Mouse (Mus musculus): ENCODE results near the gene Gm10715. TPM values are rescaled to one million over a fixed set of nuclear protein-coding genes. Genes with fewer than 3 reads are reported as not detected.
A peak's percentile ranks its signal among the peaks of the same experiment; 100 is the strongest.
"Not testable (repeated sequence)": the region's sequence is repeated elsewhere in the genome, so short reads cannot be mapped to it uniquely, and the experiment has no call there.

Gm10715 gene
- polyA plus RNA-seq, 1 experiment from 2014 or later = not detected

DNA sequence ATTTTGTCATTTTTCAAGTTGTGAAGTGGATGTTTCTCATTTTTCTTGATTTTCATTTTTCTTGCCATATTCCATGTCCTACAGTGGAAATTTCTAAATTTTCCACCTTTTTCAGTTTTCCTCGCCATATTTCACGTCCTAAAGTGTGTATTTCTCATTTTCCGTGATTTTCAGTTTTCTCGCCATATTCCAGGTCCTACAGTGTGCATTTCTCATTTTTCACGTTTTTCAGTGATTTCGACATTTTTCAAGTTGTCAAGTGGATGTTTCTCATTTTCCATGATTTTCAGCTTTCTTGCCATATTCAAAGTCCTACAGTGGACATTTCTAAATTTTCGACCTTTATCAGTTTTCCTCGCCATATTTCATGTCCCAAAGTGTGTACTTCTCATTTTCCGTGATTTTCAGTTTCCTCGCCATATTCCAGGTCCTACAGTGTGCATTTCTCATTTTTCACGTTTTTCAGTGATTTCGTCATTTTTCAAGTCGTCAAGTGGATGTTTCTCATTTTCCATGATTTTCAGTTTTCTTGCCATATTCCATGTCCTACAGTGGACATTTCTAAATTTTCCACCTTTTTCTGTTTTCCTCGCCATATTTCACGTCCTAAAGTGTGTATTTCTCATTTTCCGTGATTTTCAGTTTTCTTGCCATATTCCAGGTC is 12.6 kb upstream of the Gm10715 start:
- H3K9me3 ChIP-seq (ENCODE audit: low read length); DNase-seq; H3K4me1 ChIP-seq (ENCODE audit: insufficient read depth); H3K4me2 ChIP-seq (ENCODE audit: low read depth, low read length); H3K9ac ChIP-seq (replicated peaks); H3K4me3 ChIP-seq (ENCODE audit: low read depth, low read length); ATAC-seq; H3K36me3 ChIP-seq (replicated peaks; ENCODE audit: insufficient read depth, low read length); H3K27me3 ChIP-seq (ENCODE audit: insufficient read depth, low read length); H3K27ac ChIP-seq (ENCODE audit: low read depth): not testable (repeated sequence)
- 54% methylated on average over 15 of the region's 16 CpGs for WGBS (ENCODE audit: insufficient replicate concordance)

DNA sequence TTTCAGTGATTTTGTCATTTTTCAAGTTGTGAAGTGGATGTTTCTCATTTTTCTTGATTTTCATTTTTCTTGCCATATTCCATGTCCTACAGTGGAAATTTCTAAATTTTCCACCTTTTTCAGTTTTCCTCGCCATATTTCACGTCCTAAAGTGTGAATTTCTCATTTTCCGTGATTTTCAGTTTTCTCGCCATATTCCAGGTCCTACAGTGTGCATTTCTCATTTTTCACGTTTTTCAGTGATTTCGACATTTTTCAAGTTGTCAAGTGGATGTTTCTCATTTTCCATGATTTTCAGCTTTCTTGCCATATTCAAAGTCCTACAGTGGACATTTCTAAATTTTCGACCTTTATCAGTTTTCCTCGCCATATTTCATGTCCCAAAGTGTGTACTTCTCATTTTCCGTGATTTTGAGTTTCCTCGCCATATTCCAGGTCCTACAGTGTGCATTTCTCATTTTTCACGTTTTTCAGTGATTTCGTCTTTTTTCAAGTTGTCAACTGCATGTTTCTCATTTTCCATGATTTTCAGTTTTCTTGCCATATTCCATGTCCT is 11.7 kb upstream of the Gm10715 start, which contains the start of gene Gm10717:
TSS of gene Gm10717 (plus strand) at position 506 of the 556 bp plus-strand sequence.
- H3K36me3 ChIP-seq (replicated peaks; ENCODE audit: insufficient read depth, low read length); H3K4me2 ChIP-seq (ENCODE audit: low read depth, low read length); H3K9me3 ChIP-seq (ENCODE audit: low read length); H3K27me3 ChIP-seq (ENCODE audit: insufficient read depth, low read length); H3K27ac ChIP-seq (ENCODE audit: low read depth); DNase-seq; H3K4me1 ChIP-seq (ENCODE audit: insufficient read depth); H3K4me3 ChIP-seq (ENCODE audit: low read depth, low read length); H3K9ac ChIP-seq (replicated peaks); ATAC-seq: not testable (repeated sequence)
- WGBS (ENCODE audit: insufficient replicate concordance) = 69% methylated on average over 12 of the region's 12 CpGs

DNA sequence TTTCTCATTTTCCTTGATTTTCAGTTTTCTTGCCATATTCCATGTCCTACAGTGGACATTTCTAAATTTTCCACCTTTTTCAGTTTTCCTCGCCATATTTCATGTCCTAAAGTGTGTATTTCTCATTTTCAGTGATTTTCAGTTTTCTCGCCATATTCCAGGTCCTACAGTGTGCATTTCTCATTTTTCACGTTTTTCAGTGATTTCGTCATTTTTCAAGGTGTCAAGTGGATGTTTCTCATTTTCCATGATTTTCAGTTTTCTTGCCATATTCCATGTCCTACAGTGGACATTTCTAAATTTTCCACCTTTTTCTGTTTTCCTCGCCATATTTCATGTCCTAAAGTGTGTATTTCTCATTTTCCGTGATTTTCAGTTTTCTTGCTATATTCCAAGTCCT is 11.0 kb upstream of the Gm10715 start:
- not testable (repeated sequence) for H3K4me3 ChIP-seq (ENCODE audit: low read depth, low read length); H3K4me2 ChIP-seq (ENCODE audit: low read depth, low read length); H3K9me3 ChIP-seq (ENCODE audit: low read length); H3K36me3 ChIP-seq (replicated peaks; ENCODE audit: insufficient read depth, low read length); H3K9ac ChIP-seq (replicated peaks); ATAC-seq; H3K27ac ChIP-seq (ENCODE audit: low read depth); H3K27me3 ChIP-seq (ENCODE audit: insufficient read depth, low read length); DNase-seq; H3K4me1 ChIP-seq (ENCODE audit: insufficient read depth)
- WGBS (ENCODE audit: insufficient replicate concordance) = 61% methylated on average over 4 of the region's 6 CpGs

DNA sequence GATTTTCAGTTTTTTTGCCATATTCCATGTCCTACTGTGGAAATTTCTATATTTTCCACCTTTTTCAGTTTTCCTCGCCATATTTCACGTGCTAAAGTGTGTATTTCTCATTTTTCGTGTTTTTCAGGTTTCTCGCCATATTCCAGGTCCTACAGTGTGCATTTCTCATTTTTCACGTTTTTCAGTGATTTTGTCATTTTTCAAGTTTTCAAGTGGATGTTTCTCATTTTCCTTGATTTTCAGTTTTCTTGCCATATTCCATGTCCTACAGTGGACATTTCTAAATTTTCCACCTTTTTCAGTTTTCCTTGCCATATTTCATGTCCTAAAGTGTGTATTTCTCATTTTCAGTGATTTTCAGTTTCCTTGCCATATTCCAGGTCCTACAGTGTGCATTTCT is 10.5 kb upstream of the Gm10715 start:
- not testable (repeated sequence) for DNase-seq; ATAC-seq; H3K36me3 ChIP-seq (replicated peaks; ENCODE audit: insufficient read depth, low read length); H3K9me3 ChIP-seq (ENCODE audit: low read length); H3K4me2 ChIP-seq (ENCODE audit: low read depth, low read length); H3K27ac ChIP-seq (ENCODE audit: low read depth); H3K4me1 ChIP-seq (ENCODE audit: insufficient read depth); H3K9ac ChIP-seq (replicated peaks); H3K27me3 ChIP-seq (ENCODE audit: insufficient read depth, low read length); H3K4me3 ChIP-seq (ENCODE audit: low read depth, low read length)
- 61% methylated on average over 5 of the region's 5 CpGs for WGBS (ENCODE audit: insufficient replicate concordance)

DNA sequence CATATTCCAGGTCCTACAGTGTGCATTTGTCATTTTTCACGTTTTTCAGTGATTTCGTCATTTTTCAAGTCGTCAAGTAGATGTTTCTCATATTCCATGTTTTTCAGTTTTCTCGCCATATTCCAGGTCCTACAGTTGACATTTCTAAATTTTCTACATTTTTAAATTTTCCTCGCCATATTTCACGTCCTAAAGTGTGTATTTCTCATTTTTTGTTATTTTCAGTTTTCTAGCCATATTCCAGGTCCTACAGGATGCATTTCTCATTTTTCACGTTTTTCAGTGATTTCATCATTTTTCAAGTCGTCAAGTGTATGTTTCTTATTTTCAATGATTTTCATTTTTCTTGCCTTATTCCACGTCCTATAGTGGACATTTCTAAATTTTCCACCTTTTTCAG is 9.9 kb upstream of the Gm10715 start:
- H3K4me3 ChIP-seq (ENCODE audit: low read depth, low read length); DNase-seq; H3K36me3 ChIP-seq (replicated peaks; ENCODE audit: insufficient read depth, low read length); H3K27ac ChIP-seq (ENCODE audit: low read depth); ATAC-seq; H3K27me3 ChIP-seq (ENCODE audit: insufficient read depth, low read length); H3K9ac ChIP-seq (replicated peaks); H3K9me3 ChIP-seq (ENCODE audit: low read length); H3K4me2 ChIP-seq (ENCODE audit: low read depth, low read length); H3K4me1 ChIP-seq (ENCODE audit: insufficient read depth): not testable (repeated sequence)
- whole genome bisulfite sequencing (ENCODE audit: insufficient replicate concordance) = 64% methylated on average over 9 of the region's 9 CpGs

DNA sequence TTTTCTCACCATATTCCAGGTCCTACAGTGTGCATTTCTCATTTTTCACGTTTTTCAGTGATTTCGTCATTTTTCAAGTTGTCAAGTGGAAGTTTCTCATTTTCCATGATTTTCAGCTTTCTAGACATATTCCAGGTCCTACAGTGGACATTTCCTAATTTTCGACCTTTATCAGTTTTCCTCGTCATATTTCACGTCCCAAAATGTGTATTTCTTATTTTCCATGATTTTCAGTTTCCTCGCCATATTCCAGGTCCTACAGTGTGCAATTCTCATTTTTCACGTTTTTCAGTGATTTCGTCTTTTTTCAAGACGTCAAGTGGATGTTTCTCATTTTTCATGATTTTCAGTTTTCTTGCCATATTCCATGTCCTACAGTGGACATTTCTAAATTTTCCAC is 9.5 kb upstream of the Gm10715 start:
- not testable (repeated sequence) for ATAC-seq; H3K9ac ChIP-seq (replicated peaks); H3K4me2 ChIP-seq (ENCODE audit: low read depth, low read length); H3K4me3 ChIP-seq (ENCODE audit: low read depth, low read length); H3K27me3 ChIP-seq (ENCODE audit: insufficient read depth, low read length); H3K36me3 ChIP-seq (replicated peaks; ENCODE audit: insufficient read depth, low read length); H3K4me1 ChIP-seq (ENCODE audit: insufficient read depth); H3K27ac ChIP-seq (ENCODE audit: low read depth); H3K9me3 ChIP-seq (ENCODE audit: low read length)
- WGBS (ENCODE audit: insufficient replicate concordance) = 70% methylated on average over 9 of the region's 9 CpGs
- DNase-seq = peak; percentile 27

DNA sequence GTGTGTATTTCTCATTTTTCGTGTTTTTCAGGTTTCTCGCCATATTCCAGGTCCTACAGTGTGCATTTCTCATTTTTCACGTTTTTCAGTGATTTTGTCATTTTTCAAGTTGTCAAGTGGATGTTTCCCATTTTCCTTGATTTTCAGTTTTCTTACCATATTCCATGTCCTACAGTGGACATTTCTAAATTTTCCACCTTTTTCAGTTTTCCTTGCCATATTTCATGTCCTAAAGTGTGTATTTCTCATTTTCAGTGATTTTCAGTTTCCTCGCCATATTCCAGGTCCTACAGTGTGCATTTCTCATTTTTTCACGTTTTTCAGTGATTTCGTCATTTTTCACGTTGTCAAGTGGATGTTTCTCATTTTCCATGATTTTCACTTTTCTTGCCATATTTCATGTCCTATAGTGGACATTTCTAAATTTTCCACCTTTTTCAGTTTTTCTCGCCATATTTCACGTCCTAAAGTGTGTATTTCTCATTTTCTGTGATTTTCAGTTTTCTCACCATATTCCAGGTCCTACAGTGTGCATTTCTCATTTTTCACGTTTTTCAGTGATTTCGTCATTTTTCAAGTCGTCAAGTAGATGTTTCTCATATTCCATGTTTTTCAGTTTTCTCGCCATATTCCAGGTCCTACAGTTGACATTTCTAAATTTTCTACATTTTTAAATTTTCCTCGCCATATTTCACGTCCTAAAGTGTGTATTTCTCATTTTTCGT is 7.2 kb upstream of the Gm10715 start:
- not testable (repeated sequence) for H3K9ac ChIP-seq (replicated peaks); DNase-seq; H3K9me3 ChIP-seq (ENCODE audit: low read length); H3K4me1 ChIP-seq (ENCODE audit: insufficient read depth); H3K4me3 ChIP-seq (ENCODE audit: low read depth, low read length); ATAC-seq; H3K27me3 ChIP-seq (ENCODE audit: insufficient read depth, low read length); H3K4me2 ChIP-seq (ENCODE audit: low read depth, low read length); H3K27ac ChIP-seq (ENCODE audit: low read depth); H3K36me3 ChIP-seq (replicated peaks; ENCODE audit: insufficient read depth, low read length)
- WGBS (ENCODE audit: insufficient replicate concordance) = 62% methylated on average over 11 of the region's 16 CpGs

DNA sequence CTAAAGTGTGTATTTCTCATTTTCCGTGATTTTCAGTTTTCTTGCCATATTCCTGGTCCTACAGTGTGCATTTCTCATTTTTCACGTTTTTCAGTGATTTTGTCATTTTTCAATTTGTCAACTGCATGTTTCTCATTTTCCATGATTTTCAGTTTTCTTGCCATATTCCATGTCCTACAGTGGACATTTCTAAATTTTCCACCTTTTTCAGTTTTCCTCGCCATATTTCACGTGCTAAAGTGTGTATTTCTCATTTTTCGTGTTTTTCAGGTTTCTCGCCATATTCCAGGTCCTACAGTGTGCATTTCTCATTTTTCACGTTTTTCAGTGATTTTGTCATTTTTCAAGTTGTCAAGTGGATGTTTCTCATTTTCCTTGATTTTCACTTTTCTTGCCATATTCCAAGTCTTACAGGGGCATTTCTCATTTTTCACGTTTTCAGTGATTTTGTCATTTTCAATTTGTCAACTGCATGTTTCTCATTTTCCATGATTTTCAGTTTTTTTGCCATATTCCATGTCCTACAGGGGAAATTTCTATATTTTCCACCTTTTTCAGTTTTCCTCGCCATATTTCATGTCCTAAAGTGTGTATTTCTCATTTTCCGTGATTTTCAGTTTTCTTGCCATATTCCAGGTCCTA is 5.9 kb upstream of the Gm10715 start:
- peak; percentile 65 for DNase-seq
- ATAC-seq = not testable (repeated sequence)

DNA sequence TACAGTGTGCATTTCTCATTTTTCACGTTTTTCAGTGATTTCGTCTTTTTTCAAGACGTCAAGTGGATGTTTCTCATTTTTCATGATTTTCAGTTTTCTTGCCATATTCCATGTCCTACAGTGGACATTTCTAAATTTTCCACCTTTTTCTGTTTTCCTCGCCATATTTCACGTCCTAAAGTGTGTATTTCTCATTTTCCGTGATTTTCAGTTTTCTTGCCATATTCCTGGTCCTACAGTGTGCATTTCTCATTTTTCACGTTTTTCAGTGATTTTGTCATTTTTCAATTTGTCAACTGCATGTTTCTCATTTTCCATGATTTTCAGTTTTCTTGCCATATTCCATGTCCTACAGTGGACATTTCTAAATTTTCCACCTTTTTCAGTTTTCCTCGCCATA is 2.4 kb upstream of the Gm10715 start, which contains the start of gene Gm17535:
TSS of gene Gm17535 (plus strand) at position 301 of the 400 bp plus-strand sequence.
- no CpG with 5 or more reads among the region's 8 CpGs for WGBS (ENCODE audit: insufficient replicate concordance)
- not testable (repeated sequence) for H3K4me3 ChIP-seq (ENCODE audit: low read depth, low read length)

More for the DNA sequence above, 5.9 kb upstream of the Gm10715 start:
- H3K4me3 ChIP-seq (ENCODE audit: low read depth, low read length); H3K4me2 ChIP-seq (ENCODE audit: low read depth, low read length); H3K9ac ChIP-seq (replicated peaks); H3K9me3 ChIP-seq (ENCODE audit: low read length); H3K36me3 ChIP-seq (replicated peaks; ENCODE audit: insufficient read depth, low read length); H3K27me3 ChIP-seq (ENCODE audit: insufficient read depth, low read length); H3K27ac ChIP-seq (ENCODE audit: low read depth); H3K4me1 ChIP-seq (ENCODE audit: insufficient read depth): not testable (repeated sequence)
- WGBS (ENCODE audit: insufficient replicate concordance) = 81% methylated on average over 2 of the region's 10 CpGs

More for the DNA sequence above, 2.4 kb upstream of the Gm10715 start, which contains the start of gene Gm17535:
- not testable (repeated sequence) for ATAC-seq; H3K9me3 ChIP-seq (ENCODE audit: low read length); H3K27ac ChIP-seq (ENCODE audit: low read depth); H3K4me1 ChIP-seq (ENCODE audit: insufficient read depth); H3K9ac ChIP-seq (replicated peaks); H3K27me3 ChIP-seq (ENCODE audit: insufficient read depth, low read length); H3K36me3 ChIP-seq (replicated peaks; ENCODE audit: insufficient read depth, low read length); DNase-seq; H3K4me2 ChIP-seq (ENCODE audit: low read depth, low read length)

All from liver, postnatal 0 days (tissue).